Mouse (Mus musculus): Measurements from ENCODE around the gene Slc25a13. TPM values are rescaled to one million over a fixed set of nuclear protein-coding genes. Genes with fewer than 3 reads are reported as not detected.

The Slc25a13 gene
- polyA plus RNA-seq, 1 experiment from 2014 or later = 8.7 TPM

DNA sequence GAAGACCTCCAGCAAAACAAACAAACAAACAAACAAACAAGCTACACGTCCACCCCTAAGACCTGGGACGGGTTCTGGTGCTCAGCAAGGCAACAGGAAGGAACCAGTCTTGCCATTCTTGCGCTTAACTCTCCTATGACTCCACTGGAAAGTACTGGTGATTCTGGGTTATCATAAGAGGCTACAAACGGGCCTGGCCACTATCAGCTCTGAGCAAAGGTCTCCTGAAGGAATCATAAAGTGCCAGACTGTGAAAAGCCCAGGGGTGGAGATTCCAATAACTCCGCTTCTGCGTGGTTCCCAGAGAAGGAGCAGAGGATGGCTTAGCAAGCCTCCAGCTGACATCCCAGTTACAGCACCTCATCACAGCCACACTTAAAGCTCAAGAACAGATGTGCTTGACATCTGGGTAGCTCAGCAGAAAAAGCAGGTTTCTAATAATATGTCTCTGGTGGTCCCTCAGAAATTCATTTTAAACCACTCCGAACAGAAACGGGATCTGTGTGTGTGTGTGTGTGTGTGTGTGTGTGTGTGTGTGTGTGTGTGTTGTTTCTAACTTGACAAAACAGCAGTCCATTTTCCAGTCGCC lies 116.0 kb downstream of the Slc25a13 start:
- H3K9me3 ChIP-seq = no peaks in the 10 kb centered on the region
- H3K36me3 ChIP-seq = no peaks in the 10 kb centered on the region
- ATAC-seq = no peak
- no peaks in the 10 kb centered on the region for H3K27me3 ChIP-seq
- WGBS = 85% methylated on average over 9 of the region's 9 CpGs
- no peaks in the 10 kb centered on the region for H3K4me1 ChIP-seq (replicated peaks)
- H3K4me3 ChIP-seq (replicated peaks) = no peak overlapping the region
- no peak overlapping the region for H3K4me2 ChIP-seq (replicated peaks)
- H3K27ac ChIP-seq = no peak overlapping the region
- H3K9ac ChIP-seq (replicated peaks) = no peak overlapping the region

DNA sequence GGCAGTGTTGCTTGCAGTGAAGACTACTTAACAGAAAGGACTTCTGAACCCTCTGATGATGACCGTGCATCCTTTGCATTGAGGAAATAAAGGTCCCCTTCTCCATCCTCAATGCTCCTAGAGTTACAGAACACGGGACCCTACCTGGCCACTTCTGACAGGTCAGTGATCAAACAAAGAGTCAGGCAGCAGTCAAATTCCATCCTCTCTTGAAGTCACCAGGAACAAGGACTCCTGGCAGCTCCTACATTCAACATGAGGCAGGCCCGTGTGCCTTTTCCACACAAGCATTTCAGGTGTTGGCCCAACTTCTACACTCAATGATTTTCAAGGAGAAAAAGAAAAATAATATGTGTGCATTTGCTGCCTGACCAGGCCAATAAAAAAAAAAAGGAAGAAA lies 123.0 kb downstream of the Slc25a13 start:
- H3K27me3 ChIP-seq = no peaks in the 10 kb centered on the region
- 83% methylated on average over 3 of the region's 3 CpGs for WGBS
- no peak for ATAC-seq

GRCm38 (mm10) chr6:6093522-6093921 lies 123.5 kb downstream of the Slc25a13 start:
- ATAC-seq = no peak
- no peak overlapping the region for H3K9ac ChIP-seq (replicated peaks)
- WGBS = 69% methylated on average over 3 of the region's 3 CpGs
- no peak overlapping the region for H3K4me2 ChIP-seq (replicated peaks)
- no peak overlapping the region for H3K4me3 ChIP-seq (replicated peaks)
- H3K27me3 ChIP-seq = no peaks in the 10 kb centered on the region
- no peaks in the 10 kb centered on the region for H3K4me1 ChIP-seq (replicated peaks)
- H3K9me3 ChIP-seq = no peaks in the 10 kb centered on the region
- H3K36me3 ChIP-seq = no peaks in the 10 kb centered on the region
- no peak overlapping the region for H3K27ac ChIP-seq

More for the DNA sequence above, 123.0 kb downstream of the Slc25a13 start:
- Histone ChIP-seq H3K36me3 (no peaks in the 10 kb centered on the region), H3K4me2 (replicated peaks) (no peak overlapping the region), H3K9me3 (no peaks in the 10 kb centered on the region), H3K9ac (replicated peaks) (no peak overlapping the region), H3K4me3 (replicated peaks) (no peak overlapping the region), H3K27ac (no peak overlapping the region), H3K4me1 (replicated peaks) (no peaks in the 10 kb centered on the region)

- no peak overlapping the region for H3K27ac ChIP-seq
- 16% methylated on average over 10 of the region's 10 CpGs for WGBS
- H3K27me3 ChIP-seq = no peaks in the 10 kb centered on the region
- H3K9me3 ChIP-seq = no peaks in the 10 kb centered on the region
- no peak overlapping the region for H3K9ac ChIP-seq (replicated peaks)
- no peak overlapping the region for H3K4me2 ChIP-seq (replicated peaks)
- H3K4me1 ChIP-seq (replicated peaks) = no peaks in the 10 kb centered on the region
- no peak overlapping the region for H3K4me3 ChIP-seq (replicated peaks)
- ATAC-seq = no peak
- no peaks in the 10 kb centered on the region for H3K36me3 ChIP-seq
Observed at GRCm38 (mm10) chr6:6092497-6092896, 124.5 kb downstream of the Slc25a13 start.

GRCm38 (mm10) chr6:6091016-6091415 lies 126.0 kb downstream of the Slc25a13 start:
- Histone ChIP-seq H3K27me3 (no peaks in the 10 kb centered on the region), H3K4me3 (replicated peaks) (no peak overlapping the region), H3K9me3 (no peaks in the 10 kb centered on the region), H3K9ac (replicated peaks) (no peak overlapping the region), H3K4me1 (replicated peaks) (no peaks in the 10 kb centered on the region), H3K4me2 (replicated peaks) (no peak overlapping the region), H3K27ac (no peak overlapping the region), H3K36me3 (no peaks in the 10 kb centered on the region)
- ATAC-seq = no peak
- 83% methylated on average over 3 of the region's 3 CpGs for WGBS

GRCm38 (mm10) chr6:6088151-6088550 lies 128.8 kb downstream of the Slc25a13 start:
- H3K4me2 ChIP-seq (replicated peaks) = no peak overlapping the region
- 85% methylated on average over 4 of the region's 4 CpGs for WGBS
- H3K9me3 ChIP-seq = no peaks in the 10 kb centered on the region
- H3K36me3 ChIP-seq = no peaks in the 10 kb centered on the region
- H3K4me1 ChIP-seq (replicated peaks) = no peaks in the 10 kb centered on the region
- H3K27me3 ChIP-seq = no peaks in the 10 kb centered on the region
- no peak overlapping the region for H3K4me3 ChIP-seq (replicated peaks)
- no peak overlapping the region for H3K9ac ChIP-seq (replicated peaks)
- 0 out of 2 replicates have a peak, but pooled peaks have one; percentile 30 for ATAC-seq
- H3K27ac ChIP-seq = no peak overlapping the region

DNA sequence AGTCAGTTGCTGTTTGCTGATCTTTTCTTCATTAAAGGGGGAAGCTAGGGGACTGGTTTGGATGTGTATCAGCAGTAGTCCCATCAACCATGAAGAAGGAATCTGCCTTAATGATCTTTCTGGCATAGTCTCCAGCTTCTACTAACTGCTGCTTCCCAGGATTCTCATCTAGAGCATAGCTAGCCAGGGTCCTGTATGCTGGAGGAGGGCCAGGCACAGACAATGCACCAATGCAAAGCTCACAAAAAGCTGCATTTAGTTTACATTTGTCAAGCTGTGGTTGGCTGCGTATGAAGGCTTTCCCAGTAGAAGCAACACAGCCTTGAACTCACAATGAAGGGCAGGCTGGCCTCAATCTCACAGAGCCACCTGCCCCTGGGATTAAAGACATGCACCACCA lies 136.5 kb downstream of the Slc25a13 start:
- Histone ChIP-seq H3K4me2 (replicated peaks) (no peak overlapping the region), H3K36me3 (no peaks in the 10 kb centered on the region), H3K4me3 (replicated peaks) (no peak overlapping the region), H3K9me3 (no peaks in the 10 kb centered on the region), H3K9ac (replicated peaks) (no peak overlapping the region), H3K27me3 (no peaks in the 10 kb centered on the region), H3K27ac (no peak overlapping the region), H3K4me1 (replicated peaks) (no peaks in the 10 kb centered on the region)
- WGBS = 90% methylated on average over 1 of the region's 1 CpGs
- no peak for ATAC-seq

DNA sequence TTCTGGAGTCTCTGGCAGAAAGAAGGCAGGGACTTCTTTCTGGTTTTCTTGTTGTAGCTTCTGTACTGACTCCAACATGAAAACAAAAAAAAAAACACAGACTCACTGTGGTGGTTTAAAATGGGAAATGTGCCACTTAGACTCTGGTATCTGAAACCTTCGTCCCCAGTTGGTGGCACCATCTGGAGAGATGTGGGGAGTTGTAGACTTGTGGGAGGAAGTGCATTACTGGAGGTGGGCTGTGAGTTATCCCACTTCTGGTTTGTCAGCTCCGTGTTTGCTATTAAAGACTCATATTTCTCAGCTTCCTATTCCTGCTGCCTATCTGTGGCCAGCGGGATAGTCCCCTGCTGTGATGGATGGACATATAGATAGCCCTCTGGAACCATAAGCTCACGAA lies 139.7 kb downstream of the Slc25a13 start:
- 89% methylated on average over 4 of the region's 4 CpGs for WGBS
- Histone ChIP-seq H3K36me3 (no peaks in the 10 kb centered on the region), H3K27me3 (no peaks in the 10 kb centered on the region)

GRCm38 (mm10) chr6:6075940-6076447 lies 141.0 kb downstream of the Slc25a13 start:
- H3K4me2 ChIP-seq (replicated peaks) = no peak overlapping the region
- no peak overlapping the region for H3K4me3 ChIP-seq (replicated peaks)
- H3K27ac ChIP-seq = no peak overlapping the region
- H3K9ac ChIP-seq (replicated peaks) = no peak overlapping the region
- no peak for ATAC-seq
- no peaks in the 10 kb centered on the region for H3K9me3 ChIP-seq
- WGBS = 88% methylated on average over 7 of the region's 7 CpGs
- H3K36me3 ChIP-seq = no peaks in the 10 kb centered on the region
- no peaks in the 10 kb centered on the region for H3K27me3 ChIP-seq
- no peaks in the 10 kb centered on the region for H3K4me1 ChIP-seq (replicated peaks)

More for the DNA sequence above, 139.7 kb downstream of the Slc25a13 start:
- no peaks in the 10 kb centered on the region for H3K9me3 ChIP-seq
- no peak overlapping the region for H3K4me3 ChIP-seq (replicated peaks)
- no peak for ATAC-seq
- H3K4me2 ChIP-seq (replicated peaks) = no peak overlapping the region
- H3K27ac ChIP-seq = no peak overlapping the region
- H3K4me1 ChIP-seq (replicated peaks) = no peaks in the 10 kb centered on the region
- H3K9ac ChIP-seq (replicated peaks) = no peak overlapping the region

- Histone ChIP-seq H3K4me3 (replicated peaks) (no peak overlapping the region), H3K27ac (no peak overlapping the region), H3K36me3 (no peaks in the 10 kb centered on the region), H3K9ac (replicated peaks) (no peak overlapping the region), H3K4me2 (replicated peaks) (no peak overlapping the region), H3K27me3 (no peaks in the 10 kb centered on the region), H3K9me3 (no peaks in the 10 kb centered on the region), H3K4me1 (replicated peaks) (peaks cover 11% of the 10 kb centered on the region; the same call in 1 of the 2 replicates)
- WGBS = 72% methylated on average over 7 of the region's 7 CpGs
- no peak for ATAC-seq
Observed at GRCm38 (mm10) chr6:6071038-6071437, 145.9 kb downstream of the Slc25a13 start.

- WGBS = 8% methylated on average over 3 of the region's 3 CpGs
- Histone ChIP-seq H3K9ac (replicated peaks) (no peak overlapping the region), H3K27me3 (no peaks in the 10 kb centered on the region), H3K9me3 (no peaks in the 10 kb centered on the region), H3K4me3 (replicated peaks) (no peak overlapping the region), H3K4me2 (replicated peaks) (no peak overlapping the region), H3K27ac (no peak overlapping the region), H3K4me1 (replicated peaks) (peaks cover 11% of the 10 kb centered on the region; the same call in 1 of the 2 replicates), H3K36me3 (no peaks in the 10 kb centered on the region)
- ATAC-seq = no peak
Observed at GRCm38 (mm10) chr6:6070015-6070414, 147.0 kb downstream of the Slc25a13 start.

GRCm38 (mm10) chr6:6067201-6067600 lies 149.8 kb downstream of the Slc25a13 start:
- H3K27ac ChIP-seq = no peak overlapping the region
- WGBS = 86% methylated on average over 6 of the region's 6 CpGs
- no peak overlapping the region for H3K4me3 ChIP-seq (replicated peaks)
- ATAC-seq = no peak
- no peaks in the 10 kb centered on the region for H3K27me3 ChIP-seq
- no peaks in the 10 kb centered on the region for H3K9me3 ChIP-seq
- H3K36me3 ChIP-seq = no peaks in the 10 kb centered on the region
- H3K4me1 ChIP-seq (replicated peaks) = peaks cover 11% of the 10 kb centered on the region; the same call in 1 of the 2 replicates
- no peak overlapping the region for H3K4me2 ChIP-seq (replicated peaks)
- no peak overlapping the region for H3K9ac ChIP-seq (replicated peaks)

DNA sequence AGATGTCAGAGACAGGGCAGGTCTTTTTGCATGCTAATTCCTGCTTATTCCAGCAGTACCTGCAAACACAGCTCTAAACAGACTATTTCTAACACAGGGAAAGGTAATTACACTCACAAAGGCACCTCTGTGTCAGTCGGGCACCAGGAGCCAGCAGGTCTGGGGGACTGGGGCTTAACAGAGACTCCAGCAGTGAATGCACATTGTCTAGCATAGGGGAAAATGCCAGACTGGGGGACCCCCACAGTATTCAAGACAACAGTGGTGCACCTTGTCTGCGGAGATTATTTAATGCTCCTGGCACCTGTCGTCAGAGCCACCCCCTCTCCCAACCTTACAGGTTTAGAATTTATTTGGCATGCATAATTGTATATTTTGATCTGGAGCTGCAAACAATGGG lies 158.4 kb downstream of the Slc25a13 start:
- Histone ChIP-seq H3K9ac (replicated peaks) (no peak overlapping the region), H3K4me3 (replicated peaks) (no peak overlapping the region), H3K27me3 (no peaks in the 10 kb centered on the region), H3K4me1 (replicated peaks) (peaks cover 15% of the 10 kb centered on the region), H3K27ac (no peak overlapping the region), H3K36me3 (no peaks in the 10 kb centered on the region), H3K4me2 (replicated peaks) (no peak overlapping the region), H3K9me3 (no peaks in the 10 kb centered on the region)
- ATAC-seq = peak; percentile 55; the same call in 1 of the 2 replicates
- 8% methylated on average over 3 of the region's 3 CpGs for WGBS

Measured in midbrain, embryonic 13.5 days (tissue).